Mouse (Mus musculus) adrenal gland, postnatal 0 days (tissue): ENCODE results near the gene Kcns3. TPM values are rescaled to one million over a fixed set of nuclear protein-coding genes. Genes with fewer than 3 reads are reported as not detected.

ENCODE experiments used
- polyA plus RNA-seq: library from polyadenylated mRNA; unstranded; fragments of >200 nt; fragmentation: Nextera tagmentation; extraction: Ambion mirVana; gene quantifications from 2 replicates; pipeline ENCODE4 v1.2.1, GENCODE M21; 2015

Gene Kcns3
- 3.6 and 5.8 TPM in 2 replicates for polyA plus RNA-seq

GRCm38 (mm10) chr12:11151015-11151414 is at the start of gene Kcns3:
Gene Kcns3 (minus strand): TSS chr12:11151056.

Other genes with a start within 250 kb of the Kcns3 start
- not detected in 2 replicates for gene Msgn1, start 57.9 kb upstream of the Kcns3 start, polyA plus RNA-seq
- 1.5 and 1.6 TPM in 2 replicates for gene Gen1, start 114.7 kb upstream of the Kcns3 start, polyA plus RNA-seq
- gene Smc6, start 114.8 kb upstream of the Kcns3 start, polyA plus RNA-seq = 81.2 and 99.4 TPM in 2 replicates